Mouse (Mus musculus) embryonic fibroblast, embryonic 13.5 days (primary cell): ENCODE results near the gene Myrfl.

ENCODE experiments used
- CTCF ChIP-seq: IDR thresholded peaks from 2 replicates; pipeline ENCODE4 v1.5.1; 2011; ENCODE audit warnings: mild to moderate bottlenecking, control low read depth, low read length, moderate library complexity, borderline replicate concordance; ENCODE audit not compliant: insufficient read depth
- POLR2A ChIP-seq: IDR thresholded peaks from 2 replicates; pipeline ENCODE4 v1.6.1; 2011; ENCODE audit warnings: low read depth, mild to moderate bottlenecking, control low read depth, low read length, moderate library complexity

- TF ChIP-seq POLR2A (no peak), CTCF (no peak)
Measured at GRCm38 (mm10) chr10:116920641-116921040, 23.9 kb upstream of the Myrfl start.
